16 mouse cellular contexts compared by ENCODE assay signal in the genomic region with DNA sequence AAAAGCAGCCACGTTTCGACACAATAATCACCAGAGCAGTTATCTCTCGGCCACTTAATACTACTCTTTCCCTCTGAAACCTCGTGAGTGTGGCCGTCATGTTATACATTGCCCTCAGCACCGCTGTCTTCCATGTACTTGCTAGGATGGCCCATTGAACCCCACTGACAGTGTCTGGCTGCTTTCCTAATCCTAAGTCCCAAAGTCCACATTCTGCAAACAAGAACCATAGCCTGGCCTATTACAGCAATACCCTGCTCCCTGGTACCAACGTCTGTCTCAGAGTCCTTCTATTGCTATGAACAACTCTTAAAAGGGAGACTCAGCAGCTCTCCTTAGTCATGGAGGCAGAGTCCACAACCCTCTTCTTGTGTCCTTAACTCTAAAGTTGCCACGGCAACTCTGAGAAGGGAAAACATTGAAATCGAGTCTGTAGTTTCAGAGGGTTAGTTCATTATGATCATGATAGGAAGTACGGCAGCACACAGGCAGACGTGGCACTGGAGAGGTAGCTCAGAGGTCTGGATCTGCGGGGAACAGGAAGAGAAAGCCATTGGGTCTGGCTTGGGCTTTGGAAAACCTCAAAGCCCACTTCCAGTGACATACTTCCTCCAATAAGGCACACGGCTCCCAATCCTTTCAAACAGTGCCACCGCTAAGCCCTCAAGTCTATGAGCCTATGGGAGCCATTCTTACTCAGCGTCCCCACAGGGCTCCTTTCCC. TPM values are rescaled to one million over a fixed set of nuclear protein-coding genes. Genes with fewer than 3 reads are reported as not detected.
DNase-seq lines count a peak whose midpoint lies in the region; ATAC-seq and TF ChIP-seq lines count a peak whose summit lies in the region.
"Had no signal": no experiment of that assay in that cellular context is flagged by ENCODE, and none has a peak within 500 bp of the region (broad histone marks: within the 10 kb centered on the region; RNA-seq: fewer than 3 reads in every experiment).

No protein-coding gene starts in this region.

- intact Hi-C loops in left cerebral cortex, adult 2 months (cut with DNase I) = no loop called here

- peaks cover 37% of the 10 kb centered on the region for H3K36me3 ChIP-seq in midbrain, embryonic 10.5 days
- peaks cover 12% of the 10 kb centered on the region; the same call in 1 of the 2 replicates for H3K36me3 ChIP-seq in midbrain, embryonic 15.5 days (replicated peaks)
- 0 out of 2 replicates have a peak, but pooled peaks cover 6% of the 10 kb centered on the region for H3K36me3 ChIP-seq in kidney, postnatal 0 days (ENCODE audit: insufficient read depth, low read length)
- H3K36me3 ChIP-seq in liver, embryonic 15.5 days (replicated peaks) = 0 out of 2 replicates have a peak, but pooled peaks cover 7% of the 10 kb centered on the region

- no peaks in the 10 kb centered on the region for H3K27me3 ChIP-seq in midbrain, embryonic 10.5 days (ENCODE audit: low read depth, poor library complexity, severe bottlenecking)
- no peaks in the 10 kb centered on the region for H3K27me3 ChIP-seq in midbrain, embryonic 15.5 days (replicated peaks)
- H3K27me3 ChIP-seq in kidney, postnatal 0 days (ENCODE audit: insufficient read depth, low read length) = no peaks in the 10 kb centered on the region
- no peaks in the 10 kb centered on the region for H3K27me3 ChIP-seq in liver, embryonic 15.5 days
- H3K27me3 ChIP-seq: forebrain, embryonic 12.5 days; hindbrain, embryonic 12.5 days; neural tube, embryonic 15.5 days had no signal

- no peak for TF ChIP-seq CTCF in kidney, postnatal 0 days (IDR thresholded peaks at IDR 0.05; ENCODE audit: low read depth)
- no peak for TF ChIP-seq CTCF in left cerebral cortex, adult 2 months (IDR thresholded peaks at IDR 0.05)

- peak; percentile 9 for DNase-seq in midbrain, embryonic 10.5 days (ENCODE audit: low spot score)
- peak; percentile 27 for DNase-seq in kidney, postnatal 0 days (ENCODE audit: low spot score)
- DNase-seq in left cerebral cortex, adult 11 months (ENCODE audit: low spot score) = no peak
- DNase-seq in left cerebral cortex, adult 2 months (ENCODE audit: extremely low spot score in 1 of 2, low spot score in 2 of 2) = no peak
- no peak for DNase-seq in layer of hippocampus, adult 9-11 months
- DNase-seq in left cerebral cortex, adult 8-10 months (ENCODE audit: low spot score in 2 of 2) = no peak
- DNase-seq: B cell, adult 2 months; cerebellum, adult 11 months had no signal

- no peak overlapping the region for H3K4me3 ChIP-seq in midbrain, embryonic 10.5 days
- no peak overlapping the region for H3K4me3 ChIP-seq in midbrain, embryonic 15.5 days
- no peak overlapping the region for H3K4me3 ChIP-seq in kidney, postnatal 0 days (replicated peaks; ENCODE audit: low read depth, low read length)
- no peak overlapping the region for H3K4me3 ChIP-seq in liver, embryonic 15.5 days (replicated peaks)
- no peak overlapping the region for H3K4me3 ChIP-seq in left cerebral cortex, adult 2 months
- H3K4me3 ChIP-seq: forebrain, embryonic 12.5 days; hindbrain, embryonic 12.5 days; neural tube, embryonic 15.5 days had no signal

- no peak for ATAC-seq in midbrain, embryonic 15.5 days (replicated peaks)
- ATAC-seq in kidney, postnatal 0 days (replicated peaks; ENCODE audit: low FRiP score, low read depth) = peak; percentile 75
- ATAC-seq in liver, embryonic 15.5 days (ENCODE audit: insufficient read depth) = peak; percentile 81

- H3K4me1 ChIP-seq in midbrain, embryonic 10.5 days = peaks cover 8% of the 10 kb centered on the region; the same call in 1 of the 2 replicates
- H3K4me1 ChIP-seq in midbrain, embryonic 15.5 days = no peaks in the 10 kb centered on the region
- 0 out of 2 replicates have a peak, but pooled peaks cover 3% of the 10 kb centered on the region for H3K4me1 ChIP-seq in kidney, postnatal 0 days (replicated peaks; ENCODE audit: insufficient read depth, low read length)
- H3K4me1 ChIP-seq in liver, embryonic 15.5 days (replicated peaks) = no peaks in the 10 kb centered on the region; the same call in 1 of the 2 replicates
- H3K4me1 ChIP-seq: forebrain, embryonic 12.5 days; hindbrain, embryonic 12.5 days; neural tube, embryonic 15.5 days had no signal

- 85% methylated on average over 15 of the region's 15 CpGs for WGBS in midbrain, embryonic 10.5 days
- WGBS in midbrain, embryonic 15.5 days = 84% methylated on average over 15 of the region's 15 CpGs
- WGBS in kidney, postnatal 0 days = 83% methylated on average over 15 of the region's 15 CpGs
- 55% methylated on average over 15 of the region's 15 CpGs for WGBS in liver, embryonic 15.5 days (ENCODE audit: insufficient replicate concordance)

- H3K9me3 ChIP-seq in midbrain, embryonic 10.5 days (replicated peaks) = no peaks in the 10 kb centered on the region
- no peaks in the 10 kb centered on the region for H3K9me3 ChIP-seq in midbrain, embryonic 15.5 days
- no peaks in the 10 kb centered on the region for H3K9me3 ChIP-seq in kidney, postnatal 0 days (replicated peaks; ENCODE audit: low read length)
- H3K9me3 ChIP-seq in liver, embryonic 15.5 days (replicated peaks) = no peaks in the 10 kb centered on the region
- H3K9me3 ChIP-seq: forebrain, embryonic 12.5 days; hindbrain, embryonic 12.5 days; neural tube, embryonic 15.5 days had no signal

- H3K27ac ChIP-seq in midbrain, embryonic 10.5 days (replicated peaks) = no peak overlapping the region
- H3K27ac ChIP-seq in midbrain, embryonic 15.5 days = no peak overlapping the region
- H3K27ac ChIP-seq in kidney, postnatal 0 days = peak overlapping the region; percentile 51; the same call in 1 of the 2 replicates
- H3K27ac ChIP-seq in liver, embryonic 15.5 days (replicated peaks) = peak overlapping the region; percentile 68
- H3K27ac ChIP-seq in left cerebral cortex, adult 2 months = no peak overlapping the region
- H3K27ac ChIP-seq: forebrain, embryonic 12.5 days; hindbrain, embryonic 12.5 days; neural tube, embryonic 15.5 days had no signal

- H3K9ac ChIP-seq in midbrain, embryonic 15.5 days = no peak overlapping the region
- H3K9ac ChIP-seq in kidney, postnatal 0 days (ENCODE audit: low read depth, low read length) = no peak overlapping the region
- no peak overlapping the region for H3K9ac ChIP-seq in liver, embryonic 15.5 days
- H3K9ac ChIP-seq: forebrain, embryonic 12.5 days; hindbrain, embryonic 12.5 days; neural tube, embryonic 15.5 days had no signal

- H3K4me2 ChIP-seq in midbrain, embryonic 15.5 days = no peak overlapping the region
- H3K4me2 ChIP-seq in kidney, postnatal 0 days (ENCODE audit: low read length) = no peak overlapping the region
- no peak overlapping the region for H3K4me2 ChIP-seq in liver, embryonic 15.5 days
- H3K4me2 ChIP-seq: forebrain, embryonic 12.5 days; hindbrain, embryonic 12.5 days; neural tube, embryonic 15.5 days had no signal

RNA-seq across cellular contexts. Expression of a gene that starts 14.1 kb away (rescaled TPM):
- 51.9 and 70.7 TPM in 2 replicates for polyA plus RNA-seq in midbrain, embryonic 10.5 days (2016; fragmentation: Nextera tagmentation; extraction: Ambion mirVana)
- polyA plus RNA-seq in midbrain, embryonic 15.5 days (2015; fragmentation: Nextera tagmentation; extraction: Ambion mirVana) = 154 and 162 TPM in 2 replicates
- 22.2 and 24.6 TPM in 2 replicates for polyA plus RNA-seq in kidney, postnatal 0 days (2015; fragmentation: Nextera tagmentation; extraction: Ambion mirVana)
- polyA plus RNA-seq in liver, embryonic 15.5 days (2015; fragmentation: Nextera tagmentation; extraction: Ambion mirVana) = 1.4 TPM in 2 replicates
- 10 to 100 TPM; 64.0 to 66.2 TPM for total RNA-seq in left cerebral cortex, adult 2 months (2021)
- total RNA-seq in left cerebral cortex, adult 8-10 months (2022) = 10 to 100 TPM; 64.8 to 72.4 (median 68.3) TPM

RNA-seq across cellular contexts. Expression of a gene that starts 18.2 kb away (rescaled TPM):
- polyA plus RNA-seq in midbrain, embryonic 10.5 days (2016; fragmentation: Nextera tagmentation; extraction: Ambion mirVana) = 23.3 and 26.7 TPM in 2 replicates
- polyA plus RNA-seq in midbrain, embryonic 15.5 days (2015; fragmentation: Nextera tagmentation; extraction: Ambion mirVana) = 30.1 and 30.6 TPM in 2 replicates
- 31.9 and 33.2 TPM in 2 replicates for polyA plus RNA-seq in kidney, postnatal 0 days (2015; fragmentation: Nextera tagmentation; extraction: Ambion mirVana)
- 10.5 and 11.1 TPM in 2 replicates for polyA plus RNA-seq in liver, embryonic 15.5 days (2015; fragmentation: Nextera tagmentation; extraction: Ambion mirVana)
- total RNA-seq in left cerebral cortex, adult 2 months (2021) = 10 to 100 TPM; 65.6 to 67.3 TPM
- 10 to 100 TPM; 64.0 to 69.1 (median 66.9) TPM for total RNA-seq in left cerebral cortex, adult 8-10 months (2022)

RNA-seq across cellular contexts. Expression of a gene that starts 20.0 kb away (rescaled TPM):
- polyA plus RNA-seq in midbrain, embryonic 10.5 days (2016; fragmentation: Nextera tagmentation; extraction: Ambion mirVana) = 0.09 TPM in 1 of 2 replicates, not detected in the other
- not detected in 2 replicates for polyA plus RNA-seq in midbrain, embryonic 15.5 days (2015; fragmentation: Nextera tagmentation; extraction: Ambion mirVana)
- polyA plus RNA-seq in kidney, postnatal 0 days (2015; fragmentation: Nextera tagmentation; extraction: Ambion mirVana) = 0.34 and 0.38 TPM in 2 replicates
- 0.22 and 0.26 TPM in 2 replicates for polyA plus RNA-seq in liver, embryonic 15.5 days (2015; fragmentation: Nextera tagmentation; extraction: Ambion mirVana)
- 1 to 10 TPM in 1 of 2 experiments, under 1 TPM in 1; 0.75 to 1.2 TPM for total RNA-seq in left cerebral cortex, adult 2 months (2021)
- 1 to 10 TPM in 1 of 4 experiments, under 1 TPM in 3; 0.36 to 1.2 (median 0.84) TPM for total RNA-seq in left cerebral cortex, adult 8-10 months (2022)
- polyA plus RNA-seq: embryonic facial prominence, embryonic 14.5 days; heart, embryonic 16.5 days; hindbrain, embryonic 12.5 days; neural tube, embryonic 15.5 days had no signal

RNA-seq across cellular contexts. Expression of a gene that starts 26.6 kb away (rescaled TPM):
- polyA plus RNA-seq in midbrain, embryonic 10.5 days (2016; fragmentation: Nextera tagmentation; extraction: Ambion mirVana) = 1.1 and 1.8 TPM in 2 replicates
- 1.1 and 1.3 TPM in 2 replicates for polyA plus RNA-seq in midbrain, embryonic 15.5 days (2015; fragmentation: Nextera tagmentation; extraction: Ambion mirVana)
- polyA plus RNA-seq in kidney, postnatal 0 days (2015; fragmentation: Nextera tagmentation; extraction: Ambion mirVana) = 97.6 and 110 TPM in 2 replicates
- 50.6 and 59.0 TPM in 2 replicates for polyA plus RNA-seq in liver, embryonic 15.5 days (2015; fragmentation: Nextera tagmentation; extraction: Ambion mirVana)
- total RNA-seq in left cerebral cortex, adult 2 months (2021) = 1 to 10 TPM; 4.1 to 4.2 TPM
- total RNA-seq in left cerebral cortex, adult 8-10 months (2022) = 1 to 10 TPM; 4.8 to 6.0 (median 5.2) TPM

RNA-seq across cellular contexts. Expression of a gene that starts 36.2 kb away (rescaled TPM):
- polyA plus RNA-seq in midbrain, embryonic 10.5 days (2016; fragmentation: Nextera tagmentation; extraction: Ambion mirVana) = 0.17 and 0.29 TPM in 2 replicates
- polyA plus RNA-seq in midbrain, embryonic 15.5 days (2015; fragmentation: Nextera tagmentation; extraction: Ambion mirVana) = 0.56 and 0.83 TPM in 2 replicates
- polyA plus RNA-seq in kidney, postnatal 0 days (2015; fragmentation: Nextera tagmentation; extraction: Ambion mirVana) = 0.11 and 0.13 TPM in 2 replicates
- polyA plus RNA-seq in liver, embryonic 15.5 days (2015; fragmentation: Nextera tagmentation; extraction: Ambion mirVana) = 0.17 and 0.21 TPM in 2 replicates
- under 1 TPM in 1 of 2 experiments, not detected in 1; 0.42 TPM for total RNA-seq in left cerebral cortex, adult 2 months (2021)
- under 1 TPM in 2 of 4 experiments, not detected in 2; 0.62 to 0.81 TPM for total RNA-seq in left cerebral cortex, adult 8-10 months (2022)
- polyA plus RNA-seq: heart, embryonic 16.5 days; hindbrain, embryonic 12.5 days; large intestine, adult 2 months had no signal

Comparison
In these comparisons a context has a peak if more than half of its experiments do, and no peak if none do; other contexts are left out.
1. DNase-seq: peak in midbrain, embryonic 10.5 days (single experiment) and kidney, postnatal 0 days (single experiment); none in left cerebral cortex, adult 11 months (single experiment), left cerebral cortex, adult 2 months (0 of 2), layer of hippocampus, adult 9-11 months (single experiment) and left cerebral cortex, adult 8-10 months (0 of 2).
2. H3K27ac ChIP-seq: peak in kidney, postnatal 0 days (single experiment) and liver, embryonic 15.5 days (single experiment); none in midbrain, embryonic 10.5 days (single experiment), midbrain, embryonic 15.5 days (single experiment) and left cerebral cortex, adult 2 months (single experiment).